Mouse (Mus musculus) spleen, adult 2 months (tissue): ENCODE measurements around the gene Gm42791. TPM values are rescaled to one million over a fixed set of nuclear protein-coding genes. Genes with fewer than 3 reads are reported as not detected.
A peak's percentile ranks its signal among the peaks of the same experiment; 100 is the strongest.

Experiments used
- DNase-seq, 2 experiments: peaks; one replicate each; pipeline versions ENCODE4 v3.0.0 to v3.0.0-alpha.2; 2012 to 2021; ENCODE audit warnings: low spot score in 2 of 2, low read depth in 1 of 2
- H3K27ac ChIP-seq: fragments of 200-500 bp; 2 replicates; pipeline ENCODE4 v1.5.1; 2012; ENCODE audit warnings: low read length, inconsistent platforms; ENCODE audit not compliant: insufficient read depth
- H3K27me3 ChIP-seq: fragments of 200-500 bp; 2 replicates; pipeline ENCODE4 v1.6.1; 2012; ENCODE audit warnings: mild to moderate bottlenecking, moderate library complexity, low read length, inconsistent platforms; ENCODE audit not compliant: control insufficient read depth, insufficient read depth
- H3K36me3 ChIP-seq: fragments of 200-500 bp; 2 replicates; pipeline ENCODE4 v1.6.1; 2012; ENCODE audit warnings: mild to moderate bottlenecking, low read length, inconsistent platforms; ENCODE audit not compliant: control insufficient read depth, insufficient read depth
- H3K4me1 ChIP-seq: fragments of 200-500 bp; 2 replicates; pipeline ENCODE4 v1.6.1; 2011; ENCODE audit warnings: inconsistent platforms; ENCODE audit not compliant: control insufficient read depth, insufficient read depth, insufficient read length
- H3K4me3 ChIP-seq: fragments of 200-500 bp; 2 replicates; pipeline ENCODE4 v1.5.1; 2011; ENCODE audit warnings: mild to moderate bottlenecking, inconsistent platforms; ENCODE audit not compliant: insufficient read depth, insufficient read length; ENCODE audit errors: extremely low read depth
- CTCF ChIP-seq: fragments of 200-500 bp; IDR thresholded peaks from 2 replicates; pipeline ENCODE4 v1.5.1; 2011; ENCODE audit warnings: mild to moderate bottlenecking, inconsistent platforms; ENCODE audit not compliant: insufficient read depth, insufficient read length, insufficient replicate concordance; ENCODE audit errors: extremely low read depth
- POLR2A ChIP-seq: fragments of 200-500 bp; IDR thresholded peaks from 2 replicates; pipeline ENCODE4 v1.6.1; 2011; ENCODE audit warnings: low read depth, low read length, inconsistent platforms
- WGBS: fragments of 180-500 bp; shearing (Covaris S2); methylation state at CpG from one replicate; pipeline ENCODE4 v1.1.7; 2018; 5-methylcytosine and 5-hydroxymethylcytosine counted together
- polyA plus RNA-seq: library from polyadenylated mRNA; depleted of rRNA; stranded (reverse); fragments of >200 nt; gene quantifications from 2 replicates; pipeline ENCODE4 v1.2.3, GENCODE M21; 2012

Gene Gm42791
- polyA plus RNA-seq, 1 experiment: not detected

DNA sequence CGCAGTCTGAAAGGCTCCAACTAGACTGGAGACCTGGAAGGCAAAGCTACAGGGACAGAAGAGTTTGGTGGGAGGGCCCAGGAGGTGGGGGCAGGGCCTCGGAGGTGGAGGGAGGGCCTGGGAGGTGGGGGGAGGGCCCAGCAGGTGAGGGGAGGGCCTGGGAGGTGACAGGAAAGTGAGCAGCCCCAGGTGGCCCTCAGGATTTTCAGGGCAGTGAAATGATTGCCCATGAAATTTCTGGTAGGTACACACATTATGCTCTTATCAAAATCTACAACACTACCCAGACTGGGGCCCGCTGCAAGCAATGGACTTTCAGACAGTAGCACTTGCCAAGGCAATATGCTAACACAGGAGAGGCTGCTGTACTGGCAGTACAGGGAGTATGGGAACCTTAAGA lies 125.4 kb downstream of the Gm42791 start:
- TF ChIP-seq POLR2A (no peak), CTCF (no peak)
- 89% methylated on average over 3 of the region's 3 CpGs for WGBS
- no peaks in the 10 kb centered on the region for H3K36me3 ChIP-seq

GRCm38 (mm10) chr5:148867766-148868165 lies 127.2 kb downstream of the Gm42791 start:
- 15% methylated on average over 6 of the region's 6 CpGs for WGBS
- Histone ChIP-seq H3K36me3 (no peaks in the 10 kb centered on the region), H3K27me3 (no peaks in the 10 kb centered on the region), H3K4me1 (peaks cover 27% of the 10 kb centered on the region; the same call in 1 of the 2 replicates), H3K27ac (peak overlapping the region; percentile 97), H3K4me3 (peak overlapping the region; percentile 34; the same call in 1 of the 2 replicates)
- TF ChIP-seq CTCF: no peak
- peak; percentile 34; the same call in 1 of the 2 replicates for TF ChIP-seq POLR2A
- peak; percentile 47 to 66 for DNase-seq

More for the DNA sequence above, 125.4 kb downstream of the Gm42791 start:
- H3K4me1 ChIP-seq: peaks cover 27% of the 10 kb centered on the region; the same call in 1 of the 2 replicates
- no peak for DNase-seq
- H3K27me3 ChIP-seq: no peaks in the 10 kb centered on the region
- no peak overlapping the region for H3K27ac ChIP-seq
- H3K4me3 ChIP-seq: no peak overlapping the region

DNA sequence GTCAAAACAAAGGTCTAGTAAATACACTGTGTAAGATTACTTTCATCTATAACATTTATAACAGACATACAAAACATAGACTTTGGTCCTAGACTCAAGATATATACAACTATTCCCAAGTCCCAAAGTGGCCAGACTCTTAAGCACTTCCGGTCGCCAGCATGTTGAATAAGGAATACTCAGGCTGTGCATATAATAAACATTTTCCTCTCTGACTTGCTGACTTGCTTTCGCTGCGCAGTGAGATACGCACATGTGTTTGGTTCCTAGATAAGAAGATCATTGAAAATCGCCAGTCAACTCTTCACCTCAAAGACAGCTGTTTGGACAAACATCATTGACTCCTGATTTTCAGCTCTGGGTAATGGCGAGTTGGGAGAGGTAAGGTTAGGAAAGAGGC lies 127.8 kb downstream of the Gm42791 start:
- peak overlapping the region; percentile 34; the same call in 1 of the 2 replicates for H3K4me3 ChIP-seq
- no peaks in the 10 kb centered on the region for H3K27me3 ChIP-seq
- DNase-seq: no peak
- H3K4me1 ChIP-seq: peaks cover 27% of the 10 kb centered on the region; the same call in 1 of the 2 replicates
- no peaks in the 10 kb centered on the region for H3K36me3 ChIP-seq
- WGBS: 73% methylated on average over 7 of the region's 7 CpGs
- TF ChIP-seq POLR2A (no peak), CTCF (no peak)
- H3K27ac ChIP-seq: peak overlapping the region; percentile 97

GRCm38 (mm10) chr5:148866571-148866970 lies 128.4 kb downstream of the Gm42791 start:
- no peaks in the 10 kb centered on the region for H3K27me3 ChIP-seq
- TF ChIP-seq CTCF: no peak
- TF ChIP-seq POLR2A: peak; percentile 10; the same call in 1 of the 2 replicates
- DNase-seq: peak; percentile 64 to 85
- H3K4me1 ChIP-seq: peaks cover 27% of the 10 kb centered on the region; the same call in 1 of the 2 replicates
- WGBS: 6% methylated on average over 10 of the region's 10 CpGs
- H3K36me3 ChIP-seq: no peaks in the 10 kb centered on the region
- 0 out of 2 replicates have a peak overlapping the region, but pooled peaks have one; percentile 34 for H3K4me3 ChIP-seq
- peak overlapping the region; percentile 97 for H3K27ac ChIP-seq

GRCm38 (mm10) chr5:148863409-148863808 lies 131.5 kb downstream of the Gm42791 start:
- Histone ChIP-seq H3K27ac (no peak overlapping the region), H3K36me3 (no peaks in the 10 kb centered on the region), H3K4me3 (no peak overlapping the region), H3K27me3 (no peaks in the 10 kb centered on the region), H3K4me1 (peaks cover 26% of the 10 kb centered on the region; the same call in 1 of the 2 replicates)
- TF ChIP-seq CTCF (no peak), POLR2A (no peak)
- no peak for DNase-seq
- 92% methylated on average over 6 of the region's 6 CpGs for WGBS

GRCm38 (mm10) chr5:148862853-148863252 lies 132.1 kb downstream of the Gm42791 start:
- Histone ChIP-seq H3K4me1 (peaks cover 20% of the 10 kb centered on the region; the same call in 1 of the 2 replicates), H3K27me3 (no peaks in the 10 kb centered on the region), H3K27ac (no peak overlapping the region), H3K4me3 (no peak overlapping the region), H3K36me3 (no peaks in the 10 kb centered on the region)
- no peak for DNase-seq
- no peak for TF ChIP-seq POLR2A
- no peak for TF ChIP-seq CTCF
- 82% methylated on average over 10 of the region's 10 CpGs for WGBS

- H3K36me3 ChIP-seq: no peaks in the 10 kb centered on the region
- H3K4me1 ChIP-seq: peaks cover 13% of the 10 kb centered on the region; the same call in 1 of the 2 replicates
- DNase-seq: no peak
- no peak for TF ChIP-seq CTCF
- no peak for TF ChIP-seq POLR2A
- no peak overlapping the region for H3K27ac ChIP-seq
- no peaks in the 10 kb centered on the region for H3K27me3 ChIP-seq
- WGBS: 50% methylated on average over 8 of the region's 8 CpGs
- H3K4me3 ChIP-seq: no peak overlapping the region
Measured at GRCm38 (mm10) chr5:148862136-148862535, 132.8 kb downstream of the Gm42791 start.
